Mouse (Mus musculus) hindbrain, embryonic 11.5 days (tissue): ENCODE results near the gene Acrbp. TPM values are rescaled to one million over a fixed set of nuclear protein-coding genes. Genes with fewer than 3 reads are reported as not detected.

Source experiments
- ATAC-seq: fragments of 200-750 bp; cut with Nextera tagmentation; 2 replicates; pipeline ENCODE4 v1.8.0; 2017; ENCODE audit warnings: mild to moderate bottlenecking, moderate TSS enrichment, moderate library complexity; ENCODE audit not compliant: low FRiP score
- DNase-seq: peaks from one replicate; pipeline ENCODE4 v3.0.0-alpha.2; 2015; ENCODE audit warnings: low spot score
- H3K27ac ChIP-seq: fragments of 300-500 bp; sonication (generic); 2 replicates; pipeline ENCODE4 v1.5.1; 2014; ENCODE audit warnings: mild to moderate bottlenecking, low read depth, low read length
- H3K27me3 ChIP-seq: fragments of 300-500 bp; sonication (generic); 2 replicates; pipeline ENCODE4 v1.6.1; 2014; ENCODE audit warnings: mild to moderate bottlenecking, low read length, moderate library complexity, mixed read lengths; ENCODE audit not compliant: control insufficient read depth, insufficient read depth
- H3K36me3 ChIP-seq: fragments of 300-500 bp; sonication (generic); 2 replicates; pipeline ENCODE4 v1.6.1; 2014; ENCODE audit warnings: mild to moderate bottlenecking, low read length, moderate library complexity, mixed read lengths; ENCODE audit not compliant: control insufficient read depth, insufficient read depth
- H3K4me1 ChIP-seq: fragments of 300-500 bp; sonication (generic); replicated peaks from 2 replicates; pipeline ENCODE4 v1.6.1; 2014; ENCODE audit warnings: low read length, mixed read lengths; ENCODE audit not compliant: control insufficient read depth, insufficient read depth
- H3K4me2 ChIP-seq: fragments of 300-500 bp; sonication (generic); replicated peaks from 2 replicates; pipeline ENCODE4 v1.6.1; 2014; ENCODE audit warnings: mild to moderate bottlenecking, low read depth, low read length
- H3K4me3 ChIP-seq: fragments of 300-500 bp; sonication (generic); 2 replicates; pipeline ENCODE4 v1.5.1; 2014; ENCODE audit warnings: low read depth, low read length
- H3K9ac ChIP-seq: fragments of 300-500 bp; sonication (generic); 2 replicates; pipeline ENCODE4 v1.6.1; 2014; ENCODE audit warnings: low read depth, low read length
- H3K9me3 ChIP-seq: fragments of 300-500 bp; sonication (generic); 2 replicates; pipeline ENCODE4 v1.6.1; 2016; ENCODE audit warnings: low read length; ENCODE audit not compliant: control insufficient read depth
- WGBS: fragments of 180-500 bp; shearing (Covaris S2); extraction: QIAGEN DNeasy Blood & Tissue Kit; methylation state at CpG from one replicate; pipeline ENCODE4 v1.1.7; 2014; 5-methylcytosine and 5-hydroxymethylcytosine counted together
- polyA plus RNA-seq: library from polyadenylated mRNA; unstranded; fragments of >200 nt; fragmentation: Nextera tagmentation; extraction: Ambion mirVana; gene quantifications from 2 replicates; pipeline ENCODE4 v1.2.1, GENCODE M21; 2014

Acrbp gene
- polyA plus RNA-seq, 1 experiment from 2014 or later, result 12.2 TPM

DNA sequence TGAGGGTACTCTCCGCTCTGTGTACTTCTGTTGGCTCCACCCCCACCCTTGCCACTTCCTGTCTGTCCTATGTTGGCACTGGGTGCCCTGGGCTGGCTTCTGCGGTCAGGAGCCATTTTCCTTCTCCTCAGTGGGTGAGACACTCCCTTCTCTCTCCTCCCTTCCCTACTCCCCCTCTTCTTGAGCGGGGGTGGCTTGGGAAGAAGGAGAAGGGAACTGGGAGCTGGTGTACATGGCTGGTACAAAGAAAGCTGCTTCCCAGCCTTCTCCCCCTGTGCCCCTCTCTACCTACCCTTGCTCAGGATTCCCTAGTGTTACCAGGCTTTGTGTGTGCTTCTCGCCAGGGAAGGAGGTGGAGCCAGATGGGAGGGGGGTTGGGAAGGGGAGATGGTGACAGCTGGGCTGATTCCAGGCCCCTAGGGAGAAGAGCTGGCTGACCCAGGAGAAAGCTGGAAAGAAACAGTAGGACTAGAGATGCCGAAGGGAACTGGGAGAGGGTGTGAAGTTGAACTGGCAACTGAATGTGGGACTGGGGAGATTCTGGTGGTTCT is 50.0 kb downstream of the Acrbp start:
- WGBS, result 51% methylated on average over 4 of the region's 5 CpGs
- DNase-seq (peak; percentile 65), ATAC-seq (no peak)
- peak overlapping the region; percentile 99; the same call in 1 of the 2 replicates for H3K4me3 ChIP-seq
- peak overlapping the region; percentile 79 for H3K27ac ChIP-seq
- H3K4me2 ChIP-seq, result peak overlapping the region; percentile 81
- no peaks in the 10 kb centered on the region for H3K27me3 ChIP-seq
- peaks cover 19% of the 10 kb centered on the region for H3K4me1 ChIP-seq
- no peaks in the 10 kb centered on the region for H3K9me3 ChIP-seq
- H3K36me3 ChIP-seq, result peaks cover 24% of the 10 kb centered on the region
- peak overlapping the region; percentile 95 for H3K9ac ChIP-seq

GRCm38 (mm10) chr6:125101444-125101843 is 52.0 kb downstream of the Acrbp start:
- DNase-seq (no peak), ATAC-seq (no peak)
- peaks cover 38% of the 10 kb centered on the region for H3K36me3 ChIP-seq
- no peak overlapping the region for H3K27ac ChIP-seq
- WGBS, result 78% methylated on average over 9 of the region's 9 CpGs
- H3K27me3 ChIP-seq, result no peaks in the 10 kb centered on the region
- no peaks in the 10 kb centered on the region for H3K9me3 ChIP-seq
- H3K4me1 ChIP-seq, result peaks cover 19% of the 10 kb centered on the region
- no peak overlapping the region for H3K9ac ChIP-seq
- no peak overlapping the region for H3K4me3 ChIP-seq
- no peak overlapping the region for H3K4me2 ChIP-seq

DNA sequence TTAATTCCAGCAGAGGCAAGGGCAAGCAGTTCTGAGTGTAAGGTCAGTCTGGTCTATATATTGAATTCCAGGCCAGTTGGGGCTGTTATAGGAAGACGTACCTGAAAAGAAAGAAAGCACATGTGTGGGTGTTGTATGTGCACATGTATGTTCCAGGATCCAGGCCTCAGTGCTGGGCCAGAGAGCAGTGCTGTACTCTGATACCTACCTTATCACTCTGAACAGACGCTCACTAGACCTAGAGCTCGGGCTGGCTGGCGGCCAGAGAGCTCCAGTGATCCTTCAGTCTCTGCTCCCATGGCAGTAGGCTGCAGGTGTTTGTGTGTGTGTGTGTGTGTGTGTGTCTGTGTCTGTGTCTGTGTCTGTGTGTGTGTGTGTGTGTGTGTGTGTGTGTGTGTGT is 54.7 kb downstream of the Acrbp start:
- Histone ChIP-seq H3K9ac (no peak overlapping the region), H3K4me1 (peaks cover 5% of the 10 kb centered on the region), H3K9me3 (no peaks in the 10 kb centered on the region), H3K36me3 (peaks cover 60% of the 10 kb centered on the region), H3K4me2 (no peak overlapping the region), H3K27ac (no peak overlapping the region), H3K27me3 (no peaks in the 10 kb centered on the region), H3K4me3 (no peak overlapping the region)
- 87% methylated on average over 4 of the region's 4 CpGs for WGBS
- DNase-seq, result no peak
- no peak for ATAC-seq

- ATAC-seq (no peak), DNase-seq (no peak)
- Histone ChIP-seq H3K9ac (no peak overlapping the region), H3K4me2 (no peak overlapping the region), H3K4me1 (no peaks in the 10 kb centered on the region), H3K4me3 (no peak overlapping the region), H3K27ac (no peak overlapping the region), H3K36me3 (peaks cover 64% of the 10 kb centered on the region), H3K27me3 (no peaks in the 10 kb centered on the region), H3K9me3 (no peaks in the 10 kb centered on the region)
- WGBS, result 95% methylated on average over 2 of the region's 2 CpGs
Observed at GRCm38 (mm10) chr6:125107705-125108104, 58.2 kb downstream of the Acrbp start.

DNA sequence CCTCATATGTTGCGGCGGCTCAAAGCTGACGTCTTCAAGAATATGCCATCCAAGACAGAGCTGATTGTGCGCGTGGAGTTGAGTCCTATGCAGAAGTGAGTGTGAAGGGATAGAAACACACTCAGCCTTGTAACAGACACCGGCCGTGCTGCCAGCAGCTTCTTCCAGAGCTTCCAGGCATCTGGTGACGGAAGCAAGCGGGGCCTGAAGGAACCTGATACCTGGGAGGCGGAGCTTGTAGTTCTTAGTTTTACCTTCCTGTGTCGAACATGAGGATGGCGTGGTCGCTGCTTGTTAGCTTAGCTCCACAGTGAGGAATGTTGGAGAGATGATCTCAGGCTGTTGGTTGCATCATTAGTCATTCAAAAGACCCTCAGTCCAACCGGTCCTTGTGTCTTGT is 59.9 kb downstream of the Acrbp start:
- H3K4me2 ChIP-seq, result no peak overlapping the region
- H3K9me3 ChIP-seq, result no peaks in the 10 kb centered on the region
- DNase-seq, result no peak
- WGBS, result 93% methylated on average over 14 of the region's 14 CpGs
- H3K4me1 ChIP-seq, result no peaks in the 10 kb centered on the region
- no peaks in the 10 kb centered on the region for H3K27me3 ChIP-seq
- no peak for ATAC-seq
- H3K4me3 ChIP-seq, result no peak overlapping the region
- H3K36me3 ChIP-seq, result peaks cover 72% of the 10 kb centered on the region
- H3K9ac ChIP-seq, result no peak overlapping the region
- no peak overlapping the region for H3K27ac ChIP-seq

- Histone ChIP-seq H3K4me1 (no peaks in the 10 kb centered on the region), H3K27ac (no peak overlapping the region), H3K4me3 (no peak overlapping the region), H3K9ac (no peak overlapping the region), H3K4me2 (no peak overlapping the region), H3K9me3 (no peaks in the 10 kb centered on the region), H3K27me3 (no peaks in the 10 kb centered on the region), H3K36me3 (peaks cover 61% of the 10 kb centered on the region)
- 92% methylated on average over 7 of the region's 7 CpGs for WGBS
- ATAC-seq (no peak), DNase-seq (peak; percentile 67)
Observed at GRCm38 (mm10) chr6:125110927-125111326, 61.4 kb downstream of the Acrbp start.

DNA sequence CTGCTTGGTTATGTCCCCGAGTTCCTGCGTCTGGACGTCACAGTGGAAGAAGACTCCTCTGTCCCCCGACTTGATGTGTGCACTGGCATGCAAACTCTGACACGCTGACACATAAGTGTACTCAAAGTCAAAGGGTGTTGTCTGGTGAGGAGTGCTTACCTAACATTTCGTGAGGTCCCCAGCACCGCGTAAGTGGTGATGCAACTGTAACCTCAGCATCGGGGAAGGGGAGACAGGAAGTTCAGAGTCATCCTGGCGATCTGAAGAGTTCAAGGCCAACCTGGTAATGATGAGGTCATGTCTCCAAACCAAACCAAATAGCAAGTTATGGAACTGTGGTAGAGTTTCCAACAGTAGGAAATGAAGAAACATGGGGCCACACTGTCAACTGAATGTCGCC is 63.1 kb downstream of the Acrbp start:
- no peaks in the 10 kb centered on the region for H3K4me1 ChIP-seq
- no peak overlapping the region for H3K9ac ChIP-seq
- DNase-seq, result no peak
- H3K27me3 ChIP-seq, result no peaks in the 10 kb centered on the region
- no peak overlapping the region for H3K4me2 ChIP-seq
- ATAC-seq, result no peak
- H3K36me3 ChIP-seq, result peaks cover 50% of the 10 kb centered on the region
- no peak overlapping the region for H3K27ac ChIP-seq
- 94% methylated on average over 11 of the region's 11 CpGs for WGBS
- no peak overlapping the region for H3K4me3 ChIP-seq
- H3K9me3 ChIP-seq, result no peaks in the 10 kb centered on the region

Other genes starting within 250 kb of the Acrbp start
- 4.8 and 6.7 TPM in 2 replicates for gene Spsb2, start 241.0 kb upstream of the Acrbp start, polyA plus RNA-seq
- 618 and 653 TPM in 2 replicates for gene Tpi1, start 235.4 kb upstream of the Acrbp start, polyA plus RNA-seq
- gene Usp5, start 220.2 kb upstream of the Acrbp start, polyA plus RNA-seq, result 127 and 134 TPM in 2 replicates
- 185 and 193 TPM in 2 replicates for gene Cdca3, start 220.1 kb upstream of the Acrbp start, polyA plus RNA-seq
- 0.22 and 0.64 TPM in 2 replicates for gene Gnb3, start 209.4 kb upstream of the Acrbp start, polyA plus RNA-seq
- gene P3h3, start 191.9 kb upstream of the Acrbp start, polyA plus RNA-seq, result 12.1 and 14.7 TPM in 2 replicates
- 1.9 and 2.3 TPM in 2 replicates for gene Gpr162, start 185.7 kb upstream of the Acrbp start, polyA plus RNA-seq
- gene Cd4, start 161.5 kb upstream of the Acrbp start, polyA plus RNA-seq, result 0.19 TPM in 1 of 2 replicates, not detected in the other
- 1.2 and 2.5 TPM in 2 replicates for gene Lag3, start 138.0 kb upstream of the Acrbp start, polyA plus RNA-seq
- 321 and 337 TPM in 2 replicates for gene Ptms, start 129.6 kb upstream of the Acrbp start, polyA plus RNA-seq
- gene Mlf2, start 118.3 kb upstream of the Acrbp start, polyA plus RNA-seq, result 443 and 465 TPM in 2 replicates
- gene Cops7a, start 84.2 kb upstream of the Acrbp start, polyA plus RNA-seq, result 94.3 and 99.7 TPM in 2 replicates
- gene Pianp, start 53.0 kb upstream of the Acrbp start, polyA plus RNA-seq, result 1.6 and 1.9 TPM in 2 replicates
- 8.7 and 16.5 TPM in 2 replicates for gene Zfp384, start 40.5 kb upstream of the Acrbp start, polyA plus RNA-seq
- gene Ing4, start 9.9 kb upstream of the Acrbp start, polyA plus RNA-seq, result 120 and 133 TPM in 2 replicates
- gene Lpar5, start 18.2 kb downstream of the Acrbp start, polyA plus RNA-seq, result 0.21 TPM in 1 of 2 replicates, not detected in the other
- gene Chd4, start 46.3 kb downstream of the Acrbp start, polyA plus RNA-seq, result 105 and 130 TPM in 2 replicates
- gene Nop2, start 82.2 kb downstream of the Acrbp start, polyA plus RNA-seq, result 45.3 and 58.8 TPM in 2 replicates
- 10.3 and 10.4 TPM in 2 replicates for gene Iffo1, start 95.6 kb downstream of the Acrbp start, polyA plus RNA-seq
- 2,070 and 2,095 TPM in 2 replicates for gene Gapdh, start 116.8 kb downstream of the Acrbp start, polyA plus RNA-seq
- 109 and 110 TPM in 2 replicates for gene Ncapd2, start 142.0 kb downstream of the Acrbp start, polyA plus RNA-seq
- gene Mrpl51, start 142.1 kb downstream of the Acrbp start, polyA plus RNA-seq, result 184 and 189 TPM in 2 replicates
- 1.7 and 2.3 TPM in 2 replicates for gene Vamp1, start 165.9 kb downstream of the Acrbp start, polyA plus RNA-seq
- 1.0 and 2.2 TPM in 2 replicates for gene Tapbpl, start 182.2 kb downstream of the Acrbp start, polyA plus RNA-seq
- gene Cd27, start 187.3 kb downstream of the Acrbp start, polyA plus RNA-seq, result 0.52 and 1.2 TPM in 2 replicates
- not detected in 2 replicates for gene Tuba3a, start 236.4 kb downstream of the Acrbp start, polyA plus RNA-seq